Mouse (Mus musculus): ENCODE measurements at regions not wholly inside any gene's neighbourhood (a gene's known extent, or its start where the extent isn't known, plus 50 kb on each side); places are given as distances from the start of the nearest gene placed in this dataset.
"Not testable (repeated sequence)": the region's sequence is repeated elsewhere in the genome, so short reads cannot be mapped to it uniquely, and the experiment has no call there.

DNA sequence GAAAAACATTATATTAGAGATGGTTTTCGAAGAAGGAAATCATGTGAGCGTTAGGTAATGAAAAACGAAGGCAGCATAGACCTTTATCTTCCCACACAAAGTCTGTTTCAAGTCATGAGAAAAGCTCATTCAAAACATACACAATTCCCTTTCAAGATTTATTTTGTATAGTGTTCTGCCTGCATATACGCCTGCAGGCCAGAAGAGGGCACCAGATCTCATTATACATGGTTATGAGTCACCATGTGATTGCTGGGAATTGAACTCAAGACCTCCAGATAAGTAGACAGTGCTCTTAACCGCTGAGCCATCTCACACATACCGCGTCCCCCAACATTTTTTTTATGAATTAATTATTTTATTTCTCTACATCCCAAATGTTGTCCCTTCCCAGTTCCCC is 578.3 kb upstream of the Ccdc54 start:
- DNase-seq (ENCODE audit: inconsistent age in 2 of 2, low spot score in 1 of 2): no peak

DNA sequence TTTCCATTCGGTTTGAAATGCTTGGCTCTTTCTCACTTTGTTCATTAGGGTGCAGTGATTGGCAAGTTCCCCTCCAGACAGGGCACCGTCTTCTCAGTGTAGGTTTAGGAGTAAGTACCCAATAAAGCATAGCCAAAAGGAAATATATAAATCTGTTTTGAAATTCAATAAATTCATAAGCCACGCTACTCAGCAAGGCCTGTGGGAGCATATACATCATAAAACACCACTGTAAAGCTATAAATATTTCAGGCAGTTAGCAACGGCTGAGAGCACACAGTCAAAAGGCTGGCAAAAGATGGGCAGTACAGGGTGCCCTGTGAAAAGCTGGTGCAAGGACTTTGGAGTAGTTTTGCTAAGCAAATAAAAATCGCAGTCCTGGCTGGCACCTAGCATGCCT is 569.8 kb upstream of the Ccdc54 start:
- DNase-seq (ENCODE audit: inconsistent age in 2 of 2, low spot score in 1 of 2): no peak

DNA sequence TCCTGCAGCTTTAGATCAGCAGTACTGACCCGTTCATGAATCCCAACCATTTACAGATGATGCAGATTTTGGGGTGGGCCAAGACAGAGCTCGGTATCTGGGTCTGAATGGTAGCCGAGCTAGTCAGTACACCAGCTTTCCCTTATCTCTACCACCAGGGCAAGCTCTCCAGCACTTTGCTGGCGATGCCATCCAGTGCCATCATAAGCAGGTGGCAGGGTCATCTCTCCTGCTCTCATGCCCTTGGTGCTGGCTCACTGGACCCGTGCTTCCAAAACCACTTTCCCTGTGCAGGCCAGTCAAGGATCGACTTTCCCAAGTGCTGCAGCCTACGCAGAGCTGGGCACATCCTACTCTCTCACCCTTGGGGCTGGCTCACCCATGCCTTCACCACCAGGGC is 547.6 kb upstream of the Ccdc54 start:
- no peak for DNase-seq (ENCODE audit: inconsistent age in 2 of 2, low spot score in 1 of 2)

DNA sequence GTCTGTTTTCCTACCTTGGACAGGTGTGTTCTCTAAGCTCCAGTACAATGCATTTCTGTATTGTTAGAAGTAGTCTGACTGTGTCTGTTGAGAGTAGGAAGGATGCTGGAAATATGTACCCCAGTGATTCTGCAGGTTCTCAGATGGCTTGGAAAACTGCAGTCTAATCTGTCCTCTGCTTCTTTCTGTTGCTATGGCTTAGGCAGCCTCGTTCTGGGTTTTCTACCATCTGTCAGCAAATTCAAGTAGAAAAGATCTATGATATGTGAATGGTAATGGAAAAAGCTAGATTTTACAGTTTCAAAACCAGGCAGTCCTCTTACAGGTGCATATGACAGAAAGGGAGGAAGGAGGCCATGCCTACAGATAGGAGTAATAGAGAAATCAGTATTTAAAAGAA is 528.9 kb upstream of the Ccdc54 start:
- DNase-seq (ENCODE audit: inconsistent age in 2 of 2, low spot score in 1 of 2): no peak

DNA sequence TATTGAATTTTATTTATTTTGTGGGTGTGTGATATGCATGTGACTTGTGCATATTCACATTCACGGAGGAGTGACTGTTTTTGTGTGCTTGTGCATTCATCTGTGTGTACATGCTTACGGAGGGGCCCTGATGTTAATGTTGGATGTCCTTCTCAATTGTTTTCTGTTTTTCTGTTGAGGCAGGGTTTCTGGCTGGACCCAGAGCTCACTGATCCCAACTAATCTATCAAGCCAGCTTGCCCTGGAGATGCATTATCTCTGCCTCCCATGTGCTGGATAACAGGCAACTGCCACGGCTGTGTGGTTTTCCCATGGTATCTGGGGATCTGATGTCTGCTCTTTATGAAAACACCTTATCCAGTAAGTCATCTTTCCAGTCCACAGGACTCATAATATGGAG is 527.4 kb upstream of the Ccdc54 start:
- no peak for DNase-seq (ENCODE audit: inconsistent age in 2 of 2, low spot score in 1 of 2)

DNA sequence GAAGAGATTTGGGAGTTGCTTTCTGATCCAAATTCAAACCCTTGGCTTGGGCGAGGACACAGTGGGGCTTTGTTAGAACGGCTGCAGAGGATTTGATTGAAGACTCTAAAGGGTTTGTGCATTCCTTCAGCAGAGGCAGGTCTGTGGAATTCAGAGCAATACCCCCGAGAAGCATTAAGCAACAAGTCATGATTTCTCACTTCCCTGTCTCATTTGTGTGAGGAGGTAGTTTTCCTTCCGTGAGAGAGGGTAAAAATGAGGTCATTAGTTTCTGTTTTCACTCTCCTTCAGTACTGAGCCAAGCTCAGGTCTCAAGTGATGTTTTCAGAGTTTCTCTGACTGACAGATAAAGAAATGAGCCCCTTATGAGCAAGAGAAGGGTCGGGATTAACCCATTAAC is 526.9 kb upstream of the Ccdc54 start:
- DNase-seq (ENCODE audit: inconsistent age in 2 of 2, low spot score in 1 of 2): no peak

DNA sequence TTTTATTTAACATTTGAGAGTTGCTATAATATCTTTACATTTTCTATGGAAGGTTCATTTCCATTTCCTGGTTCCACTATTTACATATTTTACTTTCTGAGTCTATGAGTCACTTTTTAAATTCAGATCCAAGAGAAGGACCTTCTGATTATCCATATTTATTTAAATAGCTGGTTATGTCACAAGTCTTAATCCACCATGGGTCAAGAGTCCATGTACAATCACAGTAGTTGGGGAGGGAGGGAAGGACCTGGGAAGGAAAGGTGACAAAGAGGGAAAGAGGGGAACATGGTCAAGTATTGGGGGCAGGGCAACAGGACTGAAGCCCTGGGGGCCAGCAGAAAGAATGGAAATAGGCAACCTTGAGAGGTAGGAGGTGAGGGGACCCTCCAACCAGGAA is 518.9 kb upstream of the Ccdc54 start:
- no peak for DNase-seq (ENCODE audit: inconsistent age in 2 of 2, low spot score in 1 of 2)

DNA sequence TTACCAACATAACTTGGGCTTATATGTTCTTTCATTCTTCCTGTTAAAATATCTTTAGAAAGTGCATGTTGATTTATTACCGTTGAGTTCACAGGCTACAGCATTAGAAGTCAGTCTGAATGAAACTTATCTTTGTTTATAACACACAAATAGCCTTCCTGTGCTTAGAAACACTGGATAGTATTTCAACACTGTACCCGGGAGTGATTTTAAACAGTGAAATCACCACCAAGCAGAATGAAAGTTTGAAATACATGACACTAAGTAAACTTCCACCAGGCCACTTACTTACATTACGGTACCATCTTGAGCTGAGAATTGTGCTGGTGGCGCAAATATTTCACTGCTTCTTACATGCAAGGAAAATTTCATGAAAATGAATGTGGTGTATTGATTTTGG is 516.5 kb upstream of the Ccdc54 start:
- no peak for DNase-seq (ENCODE audit: inconsistent age in 2 of 2, low spot score in 1 of 2)

DNA sequence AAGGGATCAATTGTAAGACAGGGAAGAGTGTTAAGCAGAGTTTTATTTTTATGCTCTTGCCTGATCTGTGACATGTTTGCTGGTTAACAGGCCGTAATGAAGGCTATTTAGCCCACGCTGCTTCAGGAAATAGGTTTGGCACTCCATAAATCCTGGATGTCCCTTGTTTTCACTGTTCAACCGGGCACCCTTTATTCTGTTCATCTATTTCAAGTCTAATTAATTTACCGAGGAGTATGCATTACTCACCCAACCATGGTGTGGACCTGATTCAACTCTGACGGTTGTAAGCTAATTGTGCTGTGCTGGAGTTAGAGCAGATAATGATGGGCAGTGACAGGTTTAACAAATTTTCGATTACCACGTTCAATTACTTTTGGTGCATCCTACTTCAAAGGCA is 495.6 kb upstream of the Ccdc54 start:
- no peak for DNase-seq (ENCODE audit: inconsistent age in 2 of 2, low spot score in 1 of 2)

DNA sequence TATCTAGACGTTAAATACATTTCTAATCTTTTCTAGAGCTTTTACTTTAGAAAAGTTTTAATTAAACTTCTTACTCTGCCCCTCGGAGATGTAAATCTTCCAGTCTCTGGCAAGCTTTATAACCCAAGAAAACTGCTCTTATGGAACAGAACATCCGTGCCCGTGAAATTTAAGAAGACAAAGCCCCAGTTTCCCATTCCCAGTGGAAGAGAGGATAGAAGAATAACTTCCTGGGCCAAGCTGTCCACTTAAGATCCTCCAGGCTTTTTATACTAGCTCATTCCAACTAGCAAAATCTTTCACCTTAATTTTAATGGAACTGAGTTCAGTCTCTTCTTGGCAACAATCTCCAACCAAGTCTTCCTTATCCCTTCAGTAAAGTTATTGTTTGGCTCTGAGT is 489.2 kb upstream of the Ccdc54 start:
- no peak for DNase-seq (ENCODE audit: inconsistent age in 2 of 2, low spot score in 1 of 2)

DNA sequence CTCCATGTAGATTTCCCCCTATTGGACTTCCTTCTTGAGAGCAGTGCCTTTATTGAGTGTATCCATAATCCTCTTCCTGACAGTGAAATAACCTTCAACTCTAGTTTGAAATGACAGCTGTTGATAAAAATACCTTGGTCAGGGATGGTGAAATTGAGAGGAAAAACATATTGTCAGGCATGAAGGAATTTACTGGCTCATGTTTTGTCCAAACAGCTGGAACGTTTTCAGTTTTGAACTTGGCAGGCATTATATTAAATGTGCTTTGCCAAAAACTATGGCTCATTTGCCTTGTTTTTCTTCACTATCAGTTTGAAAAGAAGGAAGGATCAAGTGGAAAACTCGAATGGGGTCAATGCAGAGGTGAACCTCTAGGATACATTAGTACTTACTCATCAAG is 457.7 kb upstream of the Ccdc54 start:
- DNase-seq (ENCODE audit: inconsistent age in 2 of 2, low spot score in 1 of 2): peak in 1 of 2 experiments; percentile 25

DNA sequence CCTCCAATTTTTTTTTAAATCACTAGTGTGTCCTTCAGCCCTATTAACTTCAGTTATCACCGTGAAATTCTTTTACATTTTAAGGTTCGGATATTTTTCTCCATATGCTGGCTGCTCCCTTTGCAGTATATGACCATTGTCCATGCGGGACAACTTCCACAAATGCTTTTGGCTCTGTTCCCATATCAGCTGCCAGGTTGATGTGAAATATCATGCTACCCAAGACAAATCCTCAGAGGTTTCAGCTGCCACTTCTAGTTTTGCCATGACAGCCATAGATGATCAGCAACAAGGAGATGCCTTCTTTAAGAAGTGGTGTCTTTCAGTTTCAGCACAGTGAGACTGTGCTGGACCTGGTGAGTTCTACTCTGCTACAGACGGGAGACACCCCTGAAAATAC is 457.2 kb upstream of the Ccdc54 start:
- no peak for DNase-seq (ENCODE audit: inconsistent age in 2 of 2, low spot score in 1 of 2)

DNA sequence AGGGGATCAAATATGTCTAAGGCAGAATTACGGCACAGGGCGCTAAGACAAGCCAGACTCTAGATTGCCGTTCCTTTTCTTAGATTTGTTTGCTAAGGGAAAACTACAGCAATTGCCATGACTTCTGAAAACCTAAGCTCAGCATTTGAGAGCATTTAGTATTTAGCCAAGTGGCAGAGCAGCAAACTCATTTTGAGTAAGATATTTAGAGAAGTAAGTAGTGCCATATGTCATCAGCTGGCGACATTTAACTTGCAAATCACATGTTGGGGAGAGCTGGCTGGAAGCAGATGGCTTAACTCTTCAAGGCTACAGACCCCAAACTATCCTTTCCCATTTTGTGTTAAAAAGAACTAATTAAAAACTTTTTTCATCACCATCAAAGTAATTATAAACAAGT is 450.4 kb upstream of the Ccdc54 start:
- DNase-seq (ENCODE audit: inconsistent age in 2 of 2, low spot score in 1 of 2): no peak

DNA sequence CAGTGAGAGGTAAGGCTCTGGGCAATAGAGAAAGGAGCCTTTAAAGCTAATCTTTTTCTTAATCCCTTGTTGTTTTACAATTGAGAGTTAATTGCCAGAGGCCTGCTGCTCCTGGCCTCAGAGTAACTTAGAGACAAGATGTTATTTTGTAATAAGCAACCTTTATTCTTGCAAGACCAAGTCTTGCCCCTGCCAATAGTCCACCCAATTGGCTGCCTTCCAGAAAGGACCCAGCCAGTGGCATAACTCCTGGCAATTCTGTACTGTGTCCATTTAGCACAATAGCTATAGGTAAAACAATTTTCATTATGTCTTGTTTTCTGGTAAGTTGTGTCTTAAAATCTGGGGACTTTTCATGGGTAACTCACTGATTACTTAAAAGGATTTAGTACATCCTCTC is 411.9 kb upstream of the Ccdc54 start:
- DNase-seq (ENCODE audit: inconsistent age in 2 of 2, low spot score in 1 of 2): peak in 1 of 2 experiments; percentile 32

DNA sequence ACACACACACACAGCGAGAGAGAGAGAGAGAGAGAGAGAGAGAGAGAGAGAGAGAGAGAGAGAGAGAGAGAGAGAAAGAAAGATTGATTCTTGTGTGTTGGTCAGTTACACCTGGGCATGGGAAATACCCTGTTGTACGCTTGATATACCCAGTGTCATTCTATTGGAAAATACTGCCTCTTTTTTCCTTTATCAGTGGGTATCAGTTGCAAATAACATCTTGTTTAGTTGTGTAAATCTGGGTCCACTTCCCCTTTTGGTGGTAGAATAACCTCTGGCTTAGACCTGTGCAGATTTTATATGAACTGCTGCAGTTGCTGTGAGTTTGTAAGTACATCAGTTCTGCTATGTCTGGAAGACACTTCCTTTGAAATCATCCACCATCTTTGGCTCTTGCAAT is 373.4 kb upstream of the Ccdc54 start:
- DNase-seq (ENCODE audit: inconsistent age in 2 of 2, low spot score in 1 of 2): no peak

DNA sequence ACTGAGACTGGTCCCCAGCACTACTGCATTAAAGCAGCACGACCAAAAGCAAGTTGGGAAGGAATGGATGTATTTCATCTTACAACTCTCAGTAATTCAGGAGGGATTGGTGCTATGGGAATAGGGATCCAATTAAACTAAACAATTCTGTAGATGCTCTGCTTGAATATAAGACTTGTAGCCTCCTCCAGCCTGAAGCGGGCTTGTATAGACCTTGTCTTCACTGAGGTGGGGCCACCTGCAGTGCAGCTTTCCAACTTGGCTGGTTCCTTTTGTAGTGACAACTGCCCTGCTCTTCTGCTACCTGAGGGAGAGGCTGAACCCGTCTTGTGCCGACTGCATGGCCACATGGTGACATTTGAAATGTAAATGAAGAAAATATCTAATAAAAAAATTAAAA is 353.1 kb upstream of the Ccdc54 start:
- no peak for DNase-seq (ENCODE audit: inconsistent age in 2 of 2, low spot score in 1 of 2)

DNA sequence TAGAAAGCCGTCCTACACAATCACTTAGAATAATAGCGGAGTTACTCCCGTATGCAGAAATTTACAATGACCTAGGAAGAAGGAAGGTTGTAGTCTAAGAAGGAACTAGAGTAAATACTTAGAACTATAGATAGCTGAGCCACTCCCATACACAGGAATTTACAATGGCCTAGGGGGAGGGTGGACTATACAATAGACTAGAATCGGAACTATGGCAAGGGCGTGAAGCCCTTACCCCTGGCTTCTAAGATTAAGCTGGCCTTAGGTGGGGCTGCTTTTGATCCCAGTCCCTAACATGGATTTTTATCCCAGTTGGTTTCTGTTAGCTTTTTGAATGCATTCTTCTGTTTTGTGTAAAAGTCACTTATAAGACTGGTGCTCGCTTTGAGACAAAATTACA is 352.6 kb upstream of the Ccdc54 start:
- not testable (repeated sequence) for DNase-seq (ENCODE audit: inconsistent age in 2 of 2, low spot score in 1 of 2)

DNA sequence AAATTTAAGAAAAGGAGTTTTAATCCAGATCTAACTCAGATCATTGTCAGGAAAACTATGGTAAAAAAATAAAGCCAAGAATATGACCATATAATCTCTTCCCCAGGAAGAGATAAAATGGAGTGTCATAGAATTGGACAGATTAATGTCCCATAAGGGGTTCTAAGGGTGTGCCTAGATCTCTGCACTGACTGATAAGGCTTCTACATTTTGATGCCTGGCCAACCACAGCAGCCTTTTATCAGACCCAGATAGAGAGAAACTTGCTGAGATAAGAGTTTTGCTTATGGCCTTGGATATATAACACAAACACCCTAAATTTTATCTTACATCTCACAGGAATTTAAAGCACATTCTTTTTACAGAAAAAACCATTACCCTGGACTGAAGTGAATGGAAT is 351.3 kb upstream of the Ccdc54 start:
- no peak for DNase-seq (ENCODE audit: inconsistent age in 2 of 2, low spot score in 1 of 2)

DNA sequence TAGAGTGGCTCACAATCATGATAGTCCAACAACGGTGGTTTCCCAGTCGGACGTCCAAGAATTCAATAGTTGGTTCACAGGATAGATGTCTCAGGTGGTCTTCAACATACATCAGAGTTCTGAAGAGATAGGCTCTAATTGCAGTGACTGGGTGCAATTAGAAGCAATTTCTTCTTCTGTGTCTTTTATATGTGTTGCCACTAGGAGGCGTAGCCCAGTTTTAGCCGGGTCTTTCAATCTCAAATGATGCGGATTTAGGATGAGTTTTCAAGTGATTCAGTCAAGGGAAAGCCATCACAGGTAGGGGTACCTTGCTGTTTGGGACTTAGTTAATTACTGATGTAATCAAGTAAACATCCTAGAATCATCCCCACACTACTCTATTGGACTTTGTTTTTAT is 348.4 kb upstream of the Ccdc54 start:
- DNase-seq (ENCODE audit: inconsistent age in 2 of 2, low spot score in 1 of 2): no peak

DNA sequence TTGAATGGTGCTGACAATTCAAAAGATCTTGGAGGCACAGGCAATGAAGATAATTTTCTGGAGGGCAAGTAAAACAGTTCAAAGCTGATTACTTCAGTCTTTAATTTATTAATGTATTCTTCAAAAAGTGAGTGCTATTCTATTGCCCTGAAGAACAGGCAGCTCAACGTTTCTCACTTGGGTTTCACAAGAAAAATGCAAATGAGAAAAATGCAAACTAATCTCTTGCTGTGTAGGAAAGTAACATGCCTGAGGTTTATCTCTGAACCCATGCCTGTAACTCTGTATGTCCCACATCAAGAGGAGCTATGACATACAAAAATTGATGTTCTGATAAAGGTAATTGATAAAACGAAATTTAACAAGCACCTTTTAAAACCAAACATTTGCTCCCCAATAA is 316.8 kb upstream of the Ccdc54 start:
- DNase-seq (ENCODE audit: inconsistent age in 2 of 2, low spot score in 1 of 2): no peak

DNA sequence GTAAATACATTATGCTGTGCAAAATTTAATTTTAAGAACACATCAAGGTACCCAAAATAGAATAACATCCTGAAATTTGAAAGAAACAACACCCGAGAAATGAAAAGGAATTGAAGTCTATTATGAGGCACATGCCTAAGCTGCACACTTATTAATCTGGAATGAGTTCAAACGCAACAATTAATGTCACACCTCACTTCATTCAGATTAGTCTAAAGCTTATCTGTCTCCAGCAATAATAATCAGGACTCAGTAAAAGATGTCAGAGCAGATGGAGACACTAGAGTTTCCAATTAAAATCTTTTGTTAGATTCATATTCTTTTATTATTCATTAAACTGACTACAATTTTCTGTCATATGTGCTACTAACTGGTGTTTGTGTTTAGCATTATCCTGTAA is 308.2 kb upstream of the Ccdc54 start:
- DNase-seq (ENCODE audit: inconsistent age in 2 of 2, low spot score in 1 of 2): no peak

DNA sequence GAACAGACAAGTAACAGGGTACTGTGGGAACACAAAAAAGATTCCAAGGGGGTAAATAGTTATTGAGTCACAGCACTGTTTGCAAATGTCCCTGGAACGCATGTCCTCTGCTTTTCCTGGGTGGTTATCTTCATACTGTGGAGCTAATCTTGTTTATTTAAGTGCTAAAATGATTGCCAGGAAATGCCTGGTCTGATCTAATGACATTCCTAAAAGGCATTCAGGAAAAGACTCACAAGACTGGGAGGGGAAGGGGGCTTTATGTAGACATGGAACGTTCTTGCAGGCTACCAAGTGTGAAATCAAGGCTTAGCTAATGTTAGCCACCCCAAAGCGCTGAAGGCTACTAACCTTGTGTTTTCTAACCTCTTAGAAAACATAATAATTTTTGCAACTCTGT is 287.0 kb upstream of the Ccdc54 start:
- DNase-seq (ENCODE audit: inconsistent age in 2 of 2, low spot score in 1 of 2): no peak

DNA sequence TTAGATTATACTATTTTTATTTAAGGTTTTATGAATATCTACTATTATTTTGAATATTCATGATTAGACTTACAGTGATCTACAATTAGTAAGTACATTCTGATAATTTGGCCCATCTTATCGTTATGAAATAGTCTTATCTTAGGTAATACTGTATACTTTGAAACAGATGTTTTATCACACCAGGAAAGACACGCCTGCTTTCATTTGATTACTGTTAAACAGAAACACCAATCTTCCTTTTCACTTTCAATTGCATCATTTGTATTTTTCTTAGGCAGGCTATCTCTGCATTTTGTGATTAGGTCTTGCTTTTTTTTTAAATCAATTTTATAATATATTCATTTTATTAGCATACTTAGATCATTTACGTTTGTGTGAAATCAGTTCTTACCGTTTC is 280.4 kb upstream of the Ccdc54 start:
- DNase-seq (ENCODE audit: inconsistent age in 2 of 2, low spot score in 1 of 2): no peak

DNA sequence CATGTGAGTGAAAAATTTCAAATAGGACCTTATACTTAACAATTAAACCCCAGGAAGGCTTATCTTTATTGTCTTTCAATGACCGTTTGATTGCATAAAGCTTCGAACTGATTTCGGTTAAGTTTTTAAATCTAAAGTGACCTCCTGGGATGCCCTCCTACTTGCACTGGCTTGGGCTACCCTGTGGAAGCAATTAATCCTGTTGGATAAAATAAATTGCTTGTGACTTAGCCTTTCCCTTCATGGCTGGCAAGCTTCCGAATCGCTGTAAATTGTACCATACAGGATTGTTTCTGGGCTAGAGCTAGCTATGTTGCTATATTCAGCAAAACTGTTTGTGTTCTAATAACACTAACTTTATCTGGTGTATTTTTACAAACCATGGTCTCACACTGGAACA is 272.6 kb upstream of the Ccdc54 start:
- no peak for DNase-seq (ENCODE audit: inconsistent age in 2 of 2, low spot score in 1 of 2)

Data from adrenal gland, adult (tissue).